Mouse (Mus musculus) cerebellum, adult 9-11 months (tissue): Measurements from ENCODE around the gene Wscd2.

Experiments
- DNase-seq: peaks from one replicate; pipeline ENCODE4 v3.0.0; 2022

Wscd2 gene

GRCm38 (mm10) chr5:113485584-113486162, 4.5 kb upstream of the Wscd2 start:
- peak; percentile 76 for DNase-seq

GRCm38 (mm10) chr5:113487879-113488278, 2.3 kb upstream of the Wscd2 start:
- no peak for DNase-seq

DNA sequence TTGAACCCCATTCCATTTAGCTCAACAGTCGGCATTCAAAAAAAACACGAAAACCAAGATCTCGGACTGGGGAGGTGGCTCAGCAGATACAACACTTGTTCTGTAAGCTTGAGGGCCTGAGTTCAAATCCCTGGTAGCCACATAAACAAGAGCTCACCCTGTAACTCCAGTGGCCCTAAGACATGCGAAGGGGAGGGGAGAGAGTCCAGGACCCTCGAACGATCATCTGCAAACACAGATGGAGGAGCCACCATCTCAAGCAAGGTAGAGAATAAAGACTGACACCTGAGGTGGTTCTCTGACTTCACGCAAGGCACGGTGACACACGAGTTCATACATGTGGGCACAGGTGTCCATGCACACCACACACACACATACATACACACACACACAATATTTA, 516 bp upstream of the Wscd2 start:
- DNase-seq, result peak; percentile 52

DNA sequence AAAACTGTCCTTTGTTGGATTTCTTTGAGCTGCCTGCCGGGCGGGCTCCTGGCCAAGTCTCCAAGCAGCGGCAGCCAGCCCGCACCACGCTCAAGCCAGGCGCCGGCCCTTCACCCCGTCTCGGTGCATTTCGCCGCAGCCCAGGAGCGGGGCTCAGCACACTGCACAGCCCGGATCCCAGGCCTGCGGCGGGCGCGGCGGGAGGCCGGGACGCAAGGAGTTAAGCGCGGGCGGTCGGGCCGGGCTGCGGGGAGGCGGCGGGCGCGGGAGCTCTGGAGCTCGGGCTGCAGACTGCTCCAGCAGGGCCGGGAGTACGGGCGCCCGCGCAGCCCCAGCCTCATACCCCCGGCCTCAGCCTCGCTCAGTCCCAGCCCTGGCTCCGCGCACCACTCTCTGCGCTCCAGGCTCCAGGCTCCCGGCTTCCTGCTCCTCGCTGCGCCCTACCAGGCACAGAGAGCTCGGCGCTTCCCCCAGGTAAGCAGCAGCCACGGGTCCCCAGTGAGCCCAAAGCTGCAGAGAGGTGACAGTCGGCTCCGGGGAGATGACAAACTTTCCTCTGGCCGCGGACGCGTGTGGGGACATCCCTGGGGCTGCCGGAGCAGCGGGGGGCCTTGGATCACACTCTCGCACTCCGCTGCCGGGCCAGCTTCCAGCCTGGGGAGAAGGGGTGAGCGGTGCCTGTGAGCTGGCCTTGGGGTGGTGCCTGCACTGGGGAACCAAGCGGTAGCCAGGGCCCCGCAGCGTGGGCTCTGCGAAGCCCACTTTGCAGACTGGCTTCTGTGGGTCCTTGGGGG, 531 bp downstream of the Wscd2 start:
- DNase-seq, result peak; percentile 85

DNA sequence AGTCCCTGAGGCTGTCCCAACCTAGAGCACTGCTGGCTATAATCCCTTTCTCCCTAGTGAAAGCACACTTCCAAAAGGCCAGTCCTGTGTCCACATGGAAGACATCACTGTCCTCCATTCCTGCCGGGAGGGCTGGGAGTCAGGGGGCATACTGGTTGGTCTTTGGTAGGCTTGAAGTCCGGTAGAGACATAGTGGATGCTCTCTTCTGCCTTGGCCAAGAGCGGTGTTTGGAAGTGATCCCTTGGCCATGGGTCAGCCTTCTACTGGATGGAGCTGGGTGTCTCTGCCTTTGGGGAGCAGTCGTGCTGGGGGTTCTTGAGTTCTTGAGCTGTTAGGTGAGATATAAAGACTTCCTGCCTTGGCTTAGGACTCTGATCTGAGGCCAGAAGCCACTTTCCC, 1.4 kb downstream of the Wscd2 start:
- peak; percentile 76 for DNase-seq

- DNase-seq, result no peak
Measured at GRCm38 (mm10) chr5:113491988-113492387, 1.9 kb downstream of the Wscd2 start.

GRCm38 (mm10) chr5:113492417-113493035, 2.4 kb downstream of the Wscd2 start:
- DNase-seq, result peak; percentile 72

DNA sequence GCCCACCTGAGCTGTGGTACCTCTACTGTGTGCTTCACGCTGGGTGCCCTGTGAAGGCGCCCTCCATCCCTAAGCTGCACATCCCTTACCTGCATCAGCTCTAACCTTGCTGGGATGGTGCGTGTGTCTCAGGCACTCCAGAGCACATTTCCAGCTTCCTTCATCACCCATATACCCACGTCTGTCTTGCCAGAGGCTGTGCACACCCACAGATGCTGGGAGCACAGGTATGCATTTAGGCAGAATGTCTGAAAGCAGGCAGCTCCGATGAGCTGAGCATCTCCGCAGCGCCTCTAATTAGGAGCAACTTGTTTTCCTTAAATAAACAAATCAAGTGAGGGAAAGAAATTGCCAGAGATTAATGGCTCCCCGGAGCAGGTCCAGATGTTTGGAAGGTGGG, 3.9 kb downstream of the Wscd2 start:
- DNase-seq, result peak; percentile 50

- peak; percentile 37 for DNase-seq
Measured at GRCm38 (mm10) chr5:113496926-113497325, 6.8 kb downstream of the Wscd2 start.

DNA sequence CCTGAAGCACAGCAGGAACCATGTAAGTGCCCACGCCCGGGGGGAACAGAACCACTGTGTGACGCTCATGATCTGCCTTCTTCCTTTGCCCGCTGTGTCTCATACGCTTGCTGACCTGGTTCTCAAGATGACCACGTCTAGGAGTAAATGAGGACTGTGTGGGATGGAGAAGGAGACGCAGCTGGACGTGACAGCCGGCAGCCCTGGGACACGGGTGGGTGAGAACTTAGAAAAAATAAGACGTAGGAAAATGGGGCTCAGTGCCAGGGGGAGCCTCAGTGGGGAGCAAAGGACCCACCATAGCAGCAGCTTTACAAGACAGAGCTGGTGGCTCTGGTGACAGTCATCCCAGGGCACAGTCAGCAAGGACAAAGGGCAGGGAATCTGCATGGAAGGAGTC, 9.3 kb downstream of the Wscd2 start:
- peak; percentile 44 for DNase-seq

DNA sequence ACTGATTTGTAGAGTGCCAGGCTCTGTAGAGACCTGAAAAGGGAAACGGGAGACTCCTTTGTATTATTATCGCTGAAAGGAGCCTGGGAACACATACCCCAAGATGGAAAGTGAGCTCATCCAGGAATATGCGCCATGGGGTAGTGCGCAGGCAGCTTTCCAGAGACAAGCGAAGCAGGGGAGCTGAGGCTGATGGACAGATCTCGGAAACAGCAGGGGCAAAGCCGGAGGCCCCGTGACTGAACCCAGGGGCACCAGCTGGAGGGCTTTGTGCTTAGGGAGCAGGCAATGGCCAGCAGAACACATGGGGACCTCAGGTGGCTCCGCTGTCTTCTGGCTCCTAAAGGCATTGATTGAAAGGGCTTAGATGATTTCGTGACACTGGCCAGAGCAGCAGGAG, 13.1 kb downstream of the Wscd2 start:
- peak; percentile 85 for DNase-seq

DNA sequence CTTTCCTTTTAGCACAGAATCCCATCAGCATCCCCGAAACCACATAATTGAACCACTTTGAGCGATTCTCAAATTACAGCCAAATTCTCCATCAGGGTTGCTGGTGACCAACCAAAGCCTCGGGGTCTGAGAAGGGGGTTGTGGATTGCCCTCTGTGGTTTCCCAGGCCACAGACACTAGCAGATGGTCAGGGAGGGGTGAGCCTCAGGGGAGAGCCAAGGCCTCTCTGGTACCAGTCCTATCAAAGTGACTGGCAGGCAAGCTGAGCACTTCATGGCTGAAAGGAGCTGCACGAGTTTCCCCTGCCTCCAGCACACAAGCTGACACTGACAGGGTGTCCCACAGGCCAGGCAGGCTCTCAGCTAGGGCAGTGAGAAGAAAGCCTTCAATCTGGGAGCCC, 14.5 kb downstream of the Wscd2 start:
- DNase-seq, result peak; percentile 82

DNA sequence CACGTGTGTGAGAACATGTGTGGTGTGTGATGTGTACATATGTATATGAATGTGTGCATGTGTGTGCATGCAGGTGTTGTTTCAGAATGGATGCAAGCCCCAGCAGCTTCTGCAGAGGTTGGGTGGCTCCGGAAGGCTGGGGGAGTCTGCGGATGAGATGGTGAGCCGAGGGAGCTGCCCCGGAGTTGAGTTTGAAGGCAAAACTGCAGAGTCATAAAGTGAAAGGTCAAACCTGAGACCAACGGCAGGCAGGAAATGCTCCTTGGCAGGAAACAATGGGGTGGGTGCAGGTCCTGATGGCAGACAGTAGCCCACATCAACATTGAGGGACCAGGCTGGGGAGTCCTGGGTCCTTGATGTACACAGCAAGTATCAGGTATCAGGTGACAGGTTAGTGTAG, 15.9 kb downstream of the Wscd2 start:
- no peak for DNase-seq

DNA sequence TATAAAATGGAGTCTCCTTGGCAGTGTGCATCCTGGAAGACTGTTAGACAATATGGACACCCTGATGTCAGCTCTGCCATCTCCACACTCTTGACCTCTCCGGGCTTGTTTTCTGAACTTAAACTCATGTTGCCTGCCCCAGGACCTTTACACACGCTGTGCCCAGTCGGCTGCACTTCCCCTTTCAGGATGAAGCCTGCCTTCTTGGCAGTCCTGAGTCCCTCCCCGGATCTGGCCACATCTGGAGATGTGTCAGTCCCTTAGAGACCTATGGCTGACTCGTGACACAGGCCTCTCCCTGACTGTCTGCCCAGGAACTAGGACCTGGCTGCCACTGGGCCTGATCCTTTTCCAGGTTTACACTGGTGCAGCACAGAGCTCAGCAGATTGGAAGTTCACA, 16.6 kb downstream of the Wscd2 start:
- DNase-seq, result no peak

GRCm38 (mm10) chr5:113509167-113509566, 19.0 kb downstream of the Wscd2 start:
- DNase-seq, result peak; percentile 73

DNA sequence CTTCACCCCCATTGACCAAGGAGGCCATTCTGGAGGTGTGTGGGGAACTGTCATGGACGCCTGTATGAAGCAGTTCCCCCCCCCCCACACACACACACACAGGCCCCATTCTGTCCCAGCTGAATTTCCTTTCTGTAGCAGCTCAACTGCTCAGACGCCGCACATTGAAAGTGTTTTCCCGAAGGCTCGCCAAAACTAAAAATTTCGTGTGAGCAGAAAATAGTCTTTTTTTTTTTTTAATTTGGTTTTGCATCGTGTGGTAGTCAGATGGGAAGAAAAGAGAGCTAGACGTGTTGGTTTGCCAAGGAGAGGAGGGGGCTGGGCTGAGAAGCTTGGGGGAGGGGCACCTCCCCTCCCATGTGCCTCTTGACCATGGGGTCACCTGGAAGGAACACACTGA, 23.5 kb downstream of the Wscd2 start:
- no peak for DNase-seq

- DNase-seq, result peak; percentile 82
Measured at GRCm38 (mm10) chr5:113514062-113514461, 23.9 kb downstream of the Wscd2 start.

DNA sequence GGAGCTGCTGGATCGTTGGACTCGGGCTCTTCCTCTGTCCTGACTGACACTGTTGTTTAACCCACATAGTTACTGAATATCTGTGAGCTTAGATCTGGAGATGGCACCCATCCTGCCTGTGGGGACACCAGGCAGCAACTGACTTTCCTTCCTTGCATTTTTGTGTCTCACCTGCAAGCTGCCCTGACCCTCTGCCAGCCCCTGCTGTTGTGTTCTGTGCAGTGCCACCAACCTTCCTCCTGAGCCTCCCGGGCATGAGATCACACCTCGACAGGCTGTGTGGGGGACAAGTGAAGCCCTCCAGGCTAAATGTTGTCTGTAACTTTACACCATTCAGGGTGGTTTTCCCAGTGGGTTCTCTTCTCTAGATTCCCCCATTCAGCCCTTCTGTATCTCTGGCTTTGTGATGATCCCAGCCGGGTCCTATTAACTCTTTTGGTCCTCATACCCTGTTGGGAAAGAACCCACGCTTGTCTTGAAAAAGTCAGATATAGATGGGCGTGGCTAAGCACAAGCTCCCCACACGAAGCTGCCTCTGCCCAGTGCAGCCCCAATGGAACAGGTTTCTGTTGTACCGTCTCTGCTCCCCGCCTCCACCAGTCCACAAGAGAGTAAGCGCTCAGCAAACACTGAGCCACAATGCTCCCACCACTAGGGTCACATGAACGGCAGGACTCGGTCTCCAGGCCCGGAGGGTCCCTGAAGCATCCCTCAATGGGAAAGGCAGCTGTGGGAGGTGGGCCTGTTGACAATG, 26.2 kb downstream of the Wscd2 start:
- peak; percentile 74 for DNase-seq

- DNase-seq, result no peak
Measured at GRCm38 (mm10) chr5:113516873-113517336, 26.8 kb downstream of the Wscd2 start.

- no peak for DNase-seq
Measured at GRCm38 (mm10) chr5:113517387-113517786, 27.3 kb downstream of the Wscd2 start.

DNA sequence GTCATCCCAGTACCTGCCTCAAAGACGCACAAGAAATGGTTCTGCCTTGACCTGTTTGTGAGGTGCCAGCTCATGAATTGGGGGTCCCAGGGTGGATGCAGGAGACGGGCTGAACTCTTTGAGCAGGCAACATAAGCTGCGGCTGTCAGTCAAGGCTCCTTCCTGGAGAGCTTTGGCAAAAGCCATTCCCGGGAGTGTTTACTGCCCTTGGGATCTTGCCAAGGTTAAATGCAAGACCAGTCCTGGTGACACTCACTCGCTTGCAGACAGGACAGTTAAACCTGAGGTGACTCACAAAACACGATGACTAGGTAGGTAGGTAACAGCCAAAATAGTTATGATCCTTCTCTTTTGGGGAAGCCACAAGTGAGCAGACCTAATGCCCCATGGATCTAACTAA, 30.9 kb downstream of the Wscd2 start:
- DNase-seq, result peak; percentile 67

- DNase-seq, result no peak
Measured at GRCm38 (mm10) chr5:113538826-113539225, 48.7 kb downstream of the Wscd2 start.

GRCm38 (mm10) chr5:113539438-113539837, 49.3 kb downstream of the Wscd2 start:
- no peak for DNase-seq
